ENCODE assay signal across 8 mouse cellular contexts in the genomic region with DNA sequence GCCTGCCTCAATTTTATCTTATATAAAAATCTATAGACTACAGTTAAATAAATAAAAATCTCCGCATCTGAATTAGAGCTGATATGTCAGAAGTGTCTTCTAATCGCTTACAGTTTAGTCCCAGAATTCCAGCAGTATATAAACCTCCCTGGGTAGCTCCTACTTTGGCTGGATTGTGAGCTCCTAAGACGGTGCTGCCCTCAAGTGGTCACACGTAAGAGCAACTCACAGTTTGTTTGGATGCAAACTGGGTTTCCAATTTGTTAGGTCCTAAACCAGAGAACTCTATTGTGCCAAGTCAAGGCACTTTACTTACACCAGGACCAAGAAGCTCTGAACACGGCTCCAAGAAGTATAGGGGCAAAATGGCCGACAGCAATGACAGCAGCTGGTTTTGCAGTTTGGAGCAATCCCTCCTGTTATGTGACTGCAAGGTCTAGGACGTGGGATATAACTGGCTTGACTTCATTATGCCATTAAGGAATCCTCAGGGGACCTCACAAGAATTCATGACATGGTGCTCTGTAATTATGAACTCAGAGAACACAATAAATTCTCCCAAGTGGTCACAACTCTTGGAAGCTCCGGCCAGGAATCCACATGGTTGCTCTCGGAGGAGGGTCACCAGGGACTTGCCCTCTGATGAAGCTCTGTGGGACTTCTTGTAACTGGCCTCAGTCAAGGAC.
A peak's percentile ranks its signal among the peaks of the same experiment; 100 is the strongest.
DNase-seq lines count a peak whose midpoint lies in the region; ATAC-seq lines count a peak whose summit lies in the region.

No protein-coding gene starts in this region.

- H3K9ac ChIP-seq in embryonic facial prominence, embryonic 13.5 days = no peak overlapping the region
- H3K9ac ChIP-seq in heart, embryonic 11.5 days (ENCODE audit: low read depth, low read length) = no peak overlapping the region
- H3K9ac ChIP-seq in kidney, embryonic 15.5 days = no peak overlapping the region

- ATAC-seq in embryonic facial prominence, embryonic 13.5 days (ENCODE audit: insufficient number of reproducible peaks, insufficient read depth, low FRiP score, low TSS enrichment, low read depth) = peak; percentile 21; the same call in 1 of the 2 replicates
- 0 out of 2 replicates have a peak, but pooled peaks have one; percentile 49 for ATAC-seq in heart, embryonic 11.5 days (replicated peaks; ENCODE audit: insufficient number of reproducible peaks, low FRiP score, low TSS enrichment)
- peak; percentile 52 for ATAC-seq in kidney, embryonic 15.5 days (replicated peaks; ENCODE audit: low FRiP score)
- no peak for ATAC-seq in activated CD4-positive, CD25-positive, alpha-beta regulatory T cell, adult 4 months

- H3K4me1 ChIP-seq in embryonic facial prominence, embryonic 13.5 days = peaks cover 19% of the 10 kb centered on the region
- peaks cover 26% of the 10 kb centered on the region for H3K4me1 ChIP-seq in heart, embryonic 11.5 days (ENCODE audit: control insufficient read depth, insufficient read depth, low read length)
- peaks cover 26% of the 10 kb centered on the region for H3K4me1 ChIP-seq in kidney, embryonic 15.5 days

- H3K4me3 ChIP-seq in embryonic facial prominence, embryonic 13.5 days = no peak overlapping the region
- no peak overlapping the region for H3K4me3 ChIP-seq in heart, embryonic 11.5 days (ENCODE audit: low read depth, low read length)
- no peak overlapping the region for H3K4me3 ChIP-seq in kidney, embryonic 15.5 days (replicated peaks)

- no peaks in the 10 kb centered on the region for H3K36me3 ChIP-seq in embryonic facial prominence, embryonic 13.5 days
- no peaks in the 10 kb centered on the region for H3K36me3 ChIP-seq in heart, embryonic 11.5 days (ENCODE audit: control insufficient read depth, insufficient read depth, low read length)
- H3K36me3 ChIP-seq in kidney, embryonic 15.5 days = no peaks in the 10 kb centered on the region

- no peak overlapping the region for H3K4me2 ChIP-seq in embryonic facial prominence, embryonic 13.5 days
- no peak overlapping the region for H3K4me2 ChIP-seq in heart, embryonic 11.5 days
- no peak overlapping the region for H3K4me2 ChIP-seq in kidney, embryonic 15.5 days

- H3K27me3 ChIP-seq in embryonic facial prominence, embryonic 13.5 days = no peaks in the 10 kb centered on the region
- no peaks in the 10 kb centered on the region for H3K27me3 ChIP-seq in heart, embryonic 11.5 days (ENCODE audit: control insufficient read depth, insufficient read depth, low read length)
- no peaks in the 10 kb centered on the region for H3K27me3 ChIP-seq in kidney, embryonic 15.5 days

- no peak overlapping the region for H3K27ac ChIP-seq in embryonic facial prominence, embryonic 13.5 days
- H3K27ac ChIP-seq in heart, embryonic 11.5 days (ENCODE audit: low read depth, low read length) = no peak overlapping the region
- peak overlapping the region; percentile 79; the same call in 1 of the 2 replicates for H3K27ac ChIP-seq in kidney, embryonic 15.5 days

- peak; percentile 65 for DNase-seq in ES-CJ7 (ENCODE audit: low read depth, low spot score)
- DNase-seq in adrenal gland, adult 8-10 months = peak; percentile 39
- DNase-seq in lung, adult 18-20 months = peak; percentile 37 to 39
- peak; percentile 45 for DNase-seq in ovary, postnatal 36 days (ENCODE audit: low spot score)

- H3K9me3 ChIP-seq in embryonic facial prominence, embryonic 13.5 days = no peaks in the 10 kb centered on the region
- no peaks in the 10 kb centered on the region for H3K9me3 ChIP-seq in heart, embryonic 11.5 days (replicated peaks; ENCODE audit: control insufficient read depth, low read length)
- no peaks in the 10 kb centered on the region for H3K9me3 ChIP-seq in kidney, embryonic 15.5 days (replicated peaks)

- WGBS in embryonic facial prominence, embryonic 13.5 days = 27% methylated on average over 9 of the region's 9 CpGs
- 34% methylated on average over 9 of the region's 9 CpGs for WGBS in heart, embryonic 11.5 days (ENCODE audit: insufficient replicate concordance)
- WGBS in kidney, embryonic 15.5 days = 27% methylated on average over 9 of the region's 9 CpGs
